Mouse (Mus musculus): ENCODE results near the gene 4930595D18Rik.

DNA sequence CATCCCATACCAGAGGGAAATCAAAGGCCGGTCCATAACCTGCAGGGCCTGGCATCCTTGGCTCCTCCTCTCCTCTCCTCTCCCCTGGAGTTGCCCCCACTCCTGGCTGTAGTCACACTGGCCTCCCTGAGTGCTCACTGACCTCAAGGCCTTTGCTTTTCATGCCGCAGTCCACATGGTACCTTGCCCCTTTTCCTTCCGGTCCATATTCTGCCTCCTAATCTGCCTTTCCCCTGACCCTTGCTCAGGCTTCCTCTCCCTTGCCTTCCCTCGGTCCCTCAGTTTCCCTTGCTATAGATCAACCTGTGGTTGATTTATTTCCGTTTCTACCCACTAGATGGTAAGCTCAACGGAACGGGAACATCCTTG is 22.4 kb downstream of the 4930595D18Rik start:
- no peak for TF ChIP-seq POLR2A (IDR thresholded peaks at IDR 0.05; ENCODE audit: extremely low read depth, insufficient read depth, low read length)
- TF ChIP-seq CTCF (IDR thresholded peaks at IDR 0.05; ENCODE audit: low read depth, low read length): no peak

Data from liver, adult 2 months (tissue).